Mouse (Mus musculus): ENCODE results near the gene Klhdc7a.

DNA sequence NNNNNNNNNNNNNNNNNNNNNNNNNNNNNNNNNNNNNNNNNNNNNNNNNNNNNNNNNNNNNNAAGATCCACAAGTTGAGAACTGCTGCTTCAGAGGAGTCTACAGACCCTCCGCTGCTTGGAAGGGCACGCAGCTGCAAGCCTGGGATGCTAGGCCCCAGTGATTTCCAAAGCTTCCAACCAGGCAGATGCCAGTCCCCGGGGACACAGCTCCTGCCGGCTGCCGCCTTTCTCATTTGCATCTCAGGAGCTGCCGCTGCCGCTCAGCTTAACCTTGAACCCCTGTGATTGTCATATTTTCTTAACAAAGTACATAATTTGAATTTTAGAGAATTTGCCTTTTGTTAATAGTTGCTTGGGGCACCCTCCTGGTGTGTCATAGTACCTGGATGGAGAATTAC, 19.1 kb upstream of the Klhdc7a start:
- no peak for TF ChIP-seq CTCF (IDR thresholded peaks at IDR 0.05; ENCODE audit: low read depth)
- TF ChIP-seq EP300 (optimal IDR thresholded peaks at IDR 0.05): no peak

Measured in stomach, postnatal 0 days (tissue).